Mouse (Mus musculus) urinary bladder, adult 18-20 months (tissue): ENCODE data around the gene Cpa4.

Source experiments
- DNase-seq, 2 experiments: peaks; one replicate each; pipeline ENCODE4 v3.0.0; 2022; ENCODE audit warnings: low spot score in 2 of 2, mixed read lengths in 2 of 2

Gene Cpa4

DNA sequence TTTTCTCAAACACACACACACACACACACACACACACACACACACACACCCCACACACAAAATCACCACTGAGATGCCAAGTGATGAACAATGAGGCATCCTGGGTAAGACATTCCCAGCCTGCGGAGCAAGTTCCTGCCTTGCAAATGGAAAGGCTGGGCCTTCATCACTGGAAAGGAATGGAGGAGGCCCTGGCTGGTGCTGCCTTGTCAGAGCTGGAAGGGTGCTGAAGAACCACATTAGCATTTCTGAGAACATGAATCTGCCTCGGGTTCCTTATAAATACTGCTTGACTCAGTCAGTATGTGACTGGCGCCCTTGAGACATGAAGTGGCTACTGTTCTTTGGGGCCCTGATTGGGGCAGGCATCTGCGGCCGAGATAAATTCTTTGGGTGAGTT lies at the start of gene Cpa4:
Cpa4 (plus strand) TSS at position 301 of the 400 bp plus-strand sequence.
- DNase-seq, result no peak

- no peak for DNase-seq
Measured at GRCm38 (mm10) chr6:30520400-30520799, 47.8 kb upstream of the Cpa4 start.

GRCm38 (mm10) chr6:30525456-30526332 lies 42.5 kb upstream of the Cpa4 start:
- no peak for DNase-seq

GRCm38 (mm10) chr6:30526586-30527515 lies 41.3 kb upstream of the Cpa4 start:
- no peak for DNase-seq

DNA sequence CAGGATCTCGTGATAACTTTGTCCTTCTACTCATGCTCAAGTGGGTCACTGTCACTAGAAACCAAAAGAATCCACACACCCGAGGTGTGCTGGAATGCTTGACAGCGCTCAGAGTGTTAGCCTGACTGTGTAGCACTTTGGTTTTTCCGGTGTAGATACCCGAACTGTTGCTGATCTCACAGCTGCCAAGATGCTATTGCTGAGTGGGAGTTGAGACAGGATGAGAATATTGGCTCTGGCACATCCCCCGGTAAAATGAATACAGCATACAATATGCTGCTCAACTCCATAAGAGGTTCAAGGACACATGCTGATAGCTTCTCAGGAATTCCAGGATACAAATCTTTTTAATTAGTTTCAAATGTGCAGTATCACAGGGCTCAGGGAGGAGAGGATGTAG lies 39.4 kb upstream of the Cpa4 start:
- no peak for DNase-seq

- no peak for DNase-seq
Measured at GRCm38 (mm10) chr6:30535340-30535739, 32.8 kb upstream of the Cpa4 start.

DNA sequence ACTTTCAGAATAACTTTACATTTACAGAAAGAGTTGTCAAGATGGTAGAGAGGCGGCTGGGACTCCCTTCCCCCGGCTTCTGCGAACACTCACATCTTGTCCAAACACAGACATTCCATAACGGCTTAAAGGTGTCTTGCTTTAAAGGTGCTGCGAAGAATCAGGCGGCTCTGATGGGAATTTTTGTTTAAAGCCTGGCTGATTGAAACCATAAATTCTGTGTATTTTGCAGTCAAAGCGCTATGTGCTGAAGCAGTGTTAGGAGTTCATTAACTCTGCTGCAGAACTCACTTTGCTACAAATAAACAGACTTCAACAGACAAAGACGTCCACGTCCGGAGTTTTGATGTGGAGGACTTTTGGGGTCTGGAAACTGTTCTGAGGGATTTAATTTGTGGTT lies 29.9 kb upstream of the Cpa4 start:
- DNase-seq, result no peak

GRCm38 (mm10) chr6:30538800-30539199 lies 29.4 kb upstream of the Cpa4 start:
- DNase-seq, result no peak

- no peak for DNase-seq
Measured at GRCm38 (mm10) chr6:30541009-30541799, 27.0 kb upstream of the Cpa4 start, which contains the start of gene Cpa2. Cpa2 (plus strand) TSS chr6:30541582.

GRCm38 (mm10) chr6:30542277-30542676 lies 25.9 kb upstream of the Cpa4 start:
- no peak for DNase-seq

DNA sequence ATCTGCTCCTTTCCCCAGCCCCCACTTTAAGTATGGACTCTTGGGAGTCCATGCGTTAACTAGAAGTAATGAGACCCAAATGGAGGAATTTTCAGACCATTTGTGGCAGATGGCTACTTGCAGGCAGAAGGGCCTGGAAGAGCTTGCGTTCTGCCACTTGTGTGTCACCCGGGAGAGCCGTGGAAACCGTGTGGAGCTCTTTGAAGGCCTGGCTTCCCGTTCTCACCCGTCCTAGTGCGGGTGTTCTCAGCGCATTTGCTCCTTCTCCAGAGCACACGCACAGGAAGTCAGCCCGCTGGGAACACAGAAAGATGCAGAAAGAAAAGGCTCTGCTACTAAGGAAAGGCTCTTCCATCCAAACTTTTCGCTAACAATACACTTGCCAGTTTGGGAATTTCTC lies 25.1 kb upstream of the Cpa4 start:
- no peak for DNase-seq

DNA sequence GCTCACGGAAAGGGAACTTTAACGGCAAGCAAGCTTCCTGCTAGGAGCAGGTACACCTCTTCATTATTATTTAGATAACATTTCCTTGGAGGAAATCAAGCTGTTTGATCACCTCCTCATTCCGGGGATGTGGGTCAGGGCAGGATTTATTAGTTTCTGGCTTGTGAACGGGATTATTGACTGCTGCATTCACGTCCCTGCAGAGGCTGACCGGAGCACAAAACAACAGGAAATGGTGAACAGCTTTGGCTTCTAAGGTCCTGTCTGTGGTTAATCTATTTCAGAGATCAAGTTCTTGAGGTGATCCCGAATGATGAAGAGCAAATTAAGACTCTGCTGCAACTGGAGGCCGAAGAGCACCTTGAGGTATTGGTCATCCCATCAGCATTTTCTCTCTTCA lies 24.3 kb upstream of the Cpa4 start:
- DNase-seq, result no peak

GRCm38 (mm10) chr6:30545689-30546088 lies 22.5 kb upstream of the Cpa4 start:
- no peak for DNase-seq

GRCm38 (mm10) chr6:30546571-30547273 lies 21.4 kb upstream of the Cpa4 start:
- DNase-seq, result no peak

DNA sequence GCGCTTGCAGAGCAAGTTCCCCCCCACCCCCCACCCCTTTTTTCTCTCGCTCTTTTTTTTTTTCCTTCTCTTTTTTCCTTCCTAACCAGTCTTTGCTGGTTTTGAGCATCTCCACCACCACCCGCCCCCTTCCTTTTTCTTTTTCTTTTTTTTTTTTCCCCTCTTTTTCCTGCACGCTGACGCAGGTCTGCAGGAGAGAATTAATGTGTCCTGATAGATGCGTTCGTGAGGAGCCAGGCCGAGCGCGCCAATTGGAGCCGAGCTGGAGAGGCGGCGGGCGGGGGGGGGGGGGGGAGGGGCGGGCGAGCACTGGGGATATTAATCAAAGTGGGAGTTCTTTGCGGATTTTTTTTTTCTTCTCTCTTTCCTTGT lies 20.9 kb upstream of the Cpa4 start:
- no peak for DNase-seq

GRCm38 (mm10) chr6:30547656-30548306 lies 20.4 kb upstream of the Cpa4 start:
- DNase-seq, result peak in 1 of 2 experiments; percentile 14

- no peak for DNase-seq
Measured at GRCm38 (mm10) chr6:30549231-30549761, 18.9 kb upstream of the Cpa4 start.

- DNase-seq, result no peak
Measured at GRCm38 (mm10) chr6:30550496-30551192, 17.5 kb upstream of the Cpa4 start.

GRCm38 (mm10) chr6:30551193-30551515 lies 17.0 kb upstream of the Cpa4 start:
- no peak for DNase-seq
